Mouse (Mus musculus) lung, adult 2 months (tissue): ENCODE measurements at regions not wholly inside any gene's neighbourhood (a gene's known extent, or its start where the extent isn't known, plus 50 kb on each side); places are given as distances from the start of the nearest gene placed in this dataset.

Source experiments
- CTCF ChIP-seq: fragments of 200-500 bp; IDR thresholded peaks from 2 replicates; pipeline ENCODE4 v1.5.1; 2011; ENCODE audit warnings: mild to moderate bottlenecking, low read length, control low read depth; ENCODE audit not compliant: insufficient read depth
- POLR2A ChIP-seq: fragments of 200-500 bp; IDR thresholded peaks from 2 replicates; pipeline ENCODE4 v1.6.1; 2011; ENCODE audit warnings: low read depth, mild to moderate bottlenecking, control low read depth, low read length, borderline replicate concordance; ENCODE audit errors: extremely low read depth

DNA sequence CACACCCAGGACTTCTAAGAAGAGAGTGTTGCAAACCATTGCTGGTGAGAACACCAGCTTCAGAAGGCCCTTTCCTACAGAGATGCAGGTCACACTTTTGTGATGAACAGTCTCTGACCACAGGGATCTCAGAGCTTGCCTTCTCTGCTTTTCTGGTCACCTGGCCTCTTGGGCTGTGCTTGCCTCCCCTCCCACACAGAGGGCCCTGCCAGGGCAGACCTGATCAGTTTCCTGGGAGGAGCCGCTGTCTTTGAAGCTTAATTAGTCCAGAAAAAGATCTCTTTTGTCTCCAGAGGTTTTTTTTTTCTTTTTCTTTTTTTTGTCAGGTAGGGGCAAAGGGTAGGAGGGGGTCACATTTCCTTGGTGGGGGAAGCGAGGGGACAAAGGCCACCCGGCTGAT lies 81.7 kb downstream of the Hif1an start:
- TF ChIP-seq CTCF (no peak), POLR2A (no peak)
